Mouse (Mus musculus): ENCODE measurements around the gene Hoxa10. TPM values are rescaled to one million over a fixed set of nuclear protein-coding genes. Genes with fewer than 3 reads are reported as not detected.

Hoxa10 gene
- total RNA-seq, 2 experiments from 2014 or later: not detected

DNA sequence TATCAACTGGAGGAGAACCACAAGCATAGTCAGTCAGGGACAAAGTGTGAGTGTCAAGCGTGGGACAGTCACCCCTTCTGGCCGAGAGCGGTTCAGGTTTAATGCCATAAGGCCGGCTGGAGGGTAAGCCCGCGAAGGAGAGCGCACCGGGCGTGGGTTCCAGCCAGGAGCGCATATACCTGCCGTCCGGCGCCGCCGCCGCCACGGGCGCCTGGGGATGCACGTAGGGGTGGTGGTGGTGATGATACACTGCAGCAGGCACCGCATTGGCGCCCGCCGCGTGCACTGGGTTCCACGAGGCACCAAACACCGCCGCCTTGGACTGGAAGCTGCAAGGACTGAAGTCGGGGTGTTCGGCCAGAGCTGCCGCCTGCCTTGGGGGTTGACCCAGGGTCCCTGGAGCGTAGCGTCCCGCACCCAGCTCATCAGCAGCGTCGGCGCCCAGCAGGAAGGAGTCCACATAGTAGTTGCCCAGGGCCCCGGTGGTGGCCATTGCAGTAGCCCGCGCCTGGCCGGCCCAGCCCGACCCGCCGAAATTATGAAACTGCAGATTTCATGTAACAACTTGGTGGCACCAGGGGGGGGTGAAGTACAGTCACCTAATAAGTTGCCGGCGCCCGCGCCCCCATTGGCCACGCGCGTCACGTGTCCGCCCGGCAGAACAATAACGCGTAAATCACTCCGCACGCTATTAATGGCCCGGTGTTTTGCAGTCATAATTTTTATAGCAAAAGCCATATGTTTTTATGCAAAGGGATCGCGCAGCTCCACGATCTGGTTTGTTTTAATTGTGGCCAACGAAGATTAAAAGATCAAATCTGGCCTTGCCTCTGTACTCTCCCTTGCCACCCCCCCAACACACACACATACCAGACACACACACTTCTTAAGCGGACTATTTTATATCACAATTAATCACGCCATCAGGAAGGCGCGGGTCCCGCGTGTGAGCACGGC is 14.8 kb downstream of the Hoxa10 start:
- peak in 1 of 2 experiments; percentile 22 for DNase-seq (ENCODE audit: extremely low spot score in 1 of 2, low spot score in 2 of 2)
- intact Hi-C loops (cut with DNase I): loop anchor here (10.0 kb wide), 1 partner anchor 1411 kb away; no protein-coding TSS in a partner anchor

- DNase-seq (ENCODE audit: extremely low spot score in 1 of 2, low spot score in 2 of 2): peak in 1 of 2 experiments; percentile 7
- intact Hi-C loops (cut with DNase I): loop anchor here (5.0 to 10.0 kb wide), 2 partner anchors 353 to 1410 kb away; no protein-coding TSS in a partner anchor
Measured at GRCm38 (mm10) chr6:52224895-52225611, 15.6 kb downstream of the Hoxa10 start.

GRCm38 (mm10) chr6:52223939-52224760 is 16.5 kb downstream of the Hoxa10 start:
- DNase-seq (ENCODE audit: extremely low spot score in 1 of 2, low spot score in 2 of 2): no peak
- intact Hi-C loops (cut with DNase I): loop anchor here (5.0 to 10.0 kb wide), 2 partner anchors 352 to 1409 kb away; no protein-coding TSS in a partner anchor

DNA sequence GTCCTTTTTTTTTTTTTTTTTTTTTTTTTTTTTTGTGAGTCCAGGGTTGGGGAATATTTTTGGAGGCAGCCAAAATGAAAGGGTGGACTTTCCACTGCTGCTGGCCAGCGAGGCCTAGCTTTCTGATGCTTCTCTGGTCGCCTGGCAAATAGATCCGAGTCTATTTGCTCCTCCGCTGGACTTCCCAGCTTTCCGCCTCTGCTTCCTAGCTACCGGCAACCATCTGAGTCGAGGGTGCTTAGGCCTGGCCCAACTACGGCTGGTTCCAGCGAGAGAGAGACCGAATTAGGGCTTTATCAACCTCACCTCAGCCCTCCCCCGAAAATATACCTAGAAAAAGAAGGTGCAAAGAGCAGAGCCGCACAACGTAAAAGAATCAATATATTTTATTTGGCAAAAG is 17.9 kb downstream of the Hoxa10 start:
- intact Hi-C loops (cut with DNase I): loop anchor here (5.0 to 10.0 kb wide), 2 partner anchors 350 to 1408 kb away; no protein-coding TSS in a partner anchor
- no peak for DNase-seq (ENCODE audit: extremely low spot score in 1 of 2, low spot score in 2 of 2)

GRCm38 (mm10) chr6:52221993-52222685 is 18.5 kb downstream of the Hoxa10 start:
- intact Hi-C loops (cut with DNase I): loop anchor here (2.0 to 10.0 kb wide), 3 partner anchors 350 to 1407 kb away; no protein-coding TSS in a partner anchor
- no peak for DNase-seq (ENCODE audit: extremely low spot score in 1 of 2, low spot score in 2 of 2)

GRCm38 (mm10) chr6:52221337-52221992 is 19.2 kb downstream of the Hoxa10 start, which contains the start of gene Hoxa7:
TSS of gene Hoxa7 (minus strand) at chr6:52221854.
- intact Hi-C loops (cut with DNase I): loop anchor here (2.0 to 10.0 kb wide), 3 partner anchors 349 to 1407 kb away; no protein-coding TSS in a partner anchor
- DNase-seq (ENCODE audit: extremely low spot score in 1 of 2, low spot score in 2 of 2): peak; percentile 65 to 80

DNA sequence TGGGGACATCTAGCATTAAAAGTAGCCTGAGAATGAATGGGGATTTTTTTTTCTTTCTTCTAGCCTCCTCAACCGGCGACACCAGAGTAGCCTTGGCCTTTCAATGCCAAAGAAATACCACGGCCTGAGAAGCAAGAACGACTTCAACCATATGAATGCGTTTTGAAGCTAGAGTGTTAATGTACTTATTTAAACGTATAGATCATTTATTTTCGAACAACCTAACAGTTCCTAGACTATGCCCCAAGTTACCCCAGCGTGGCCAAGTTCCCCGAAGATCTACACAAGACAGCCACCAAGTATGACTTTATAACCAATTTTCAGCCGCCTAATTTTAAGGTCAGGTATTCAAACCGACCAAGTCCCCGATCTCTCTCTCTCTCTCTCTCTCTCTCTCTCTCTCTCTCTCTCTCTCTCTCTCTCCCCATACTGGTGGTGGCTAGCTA is 19.8 kb downstream of the Hoxa10 start:
- intact Hi-C loops (cut with DNase I): loop anchor here (2.0 to 10.0 kb wide), 3 partner anchors 349 to 1406 kb away; no protein-coding TSS in a partner anchor
- DNase-seq (ENCODE audit: extremely low spot score in 1 of 2, low spot score in 2 of 2): no peak

GRCm38 (mm10) chr6:52220003-52220864 is 20.4 kb downstream of the Hoxa10 start:
- no peak for DNase-seq (ENCODE audit: extremely low spot score in 1 of 2, low spot score in 2 of 2)
- intact Hi-C loops (cut with DNase I): loop anchor here (2.0 to 10.0 kb wide), 3 partner anchors 348 to 1405 kb away; no protein-coding TSS in a partner anchor

GRCm38 (mm10) chr6:52219234-52219942 is 21.3 kb downstream of the Hoxa10 start:
- intact Hi-C loops (cut with DNase I): loop anchor here (5.0 kb wide), 1 partner anchor 1037 kb away; no protein-coding TSS in a partner anchor
- no peak for DNase-seq (ENCODE audit: extremely low spot score in 1 of 2, low spot score in 2 of 2)

DNA sequence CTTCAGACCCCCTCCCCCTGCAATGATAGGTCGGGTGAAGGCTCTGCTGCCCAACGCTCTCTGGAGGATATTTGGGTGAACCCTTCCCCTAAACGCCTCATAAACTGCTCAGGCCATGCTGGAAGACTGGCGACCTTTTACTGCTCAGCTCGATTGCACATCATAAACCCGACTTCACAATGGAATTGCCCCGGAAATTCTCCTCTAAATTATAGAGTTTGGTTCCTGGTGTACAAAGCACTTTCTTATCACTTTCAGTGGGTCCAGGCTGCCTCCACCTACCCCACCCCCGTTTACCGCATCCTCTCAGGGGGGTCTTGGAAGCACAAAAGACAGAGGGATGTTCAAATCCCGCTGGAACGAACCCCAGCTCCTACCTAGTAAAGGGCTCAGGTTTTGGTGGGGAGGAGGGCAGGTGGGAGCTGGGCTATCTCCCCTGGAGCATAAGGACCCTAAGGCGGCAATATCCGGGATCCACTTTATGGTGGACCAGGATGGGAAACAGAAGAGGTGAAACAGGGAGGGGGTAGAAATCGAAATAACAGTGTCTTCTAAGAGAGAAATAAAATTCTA is 21.9 kb downstream of the Hoxa10 start:
- intact Hi-C loops (cut with DNase I): loop anchor here (5.0 kb wide), 1 partner anchor 1036 kb away; no protein-coding TSS in a partner anchor
- no peak for DNase-seq (ENCODE audit: extremely low spot score in 1 of 2, low spot score in 2 of 2)

DNA sequence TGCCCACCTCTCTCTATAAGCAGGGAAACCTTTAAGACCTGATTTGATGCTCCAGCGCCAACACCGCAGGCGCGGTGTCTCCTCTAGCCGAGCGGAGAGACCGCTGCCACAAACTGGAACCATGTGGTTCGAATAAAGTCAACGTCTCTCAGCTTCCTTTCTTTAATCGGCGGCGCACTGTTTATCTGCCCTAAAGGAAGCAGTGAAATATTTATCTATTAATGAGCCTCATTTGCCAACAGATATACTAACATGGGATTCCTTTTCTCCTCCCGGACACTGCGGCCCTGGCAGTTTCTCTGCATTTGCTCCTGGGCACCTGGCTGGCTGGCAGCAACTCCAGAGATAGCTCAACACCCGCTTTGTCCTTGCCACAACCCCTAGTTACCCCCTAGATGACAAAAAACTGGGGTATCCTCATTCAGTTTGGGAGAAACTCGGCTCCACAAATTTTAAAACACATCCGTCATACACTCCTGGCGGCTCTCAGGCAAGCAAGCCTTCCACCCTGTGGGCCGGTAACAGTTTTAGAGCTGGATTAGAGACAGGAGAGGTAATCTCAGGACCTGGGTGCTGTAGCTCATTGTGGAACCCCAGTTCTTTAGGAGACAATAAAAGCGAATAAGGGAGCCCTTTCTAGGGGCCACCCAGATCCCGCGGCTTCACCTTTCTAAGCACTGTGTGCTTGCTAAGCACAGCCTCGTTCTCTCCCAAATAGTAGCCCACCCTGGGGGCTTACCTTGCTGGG is 22.6 kb downstream of the Hoxa10 start:
- intact Hi-C loops (cut with DNase I): loop anchor here (5.0 kb wide), 1 partner anchor 1036 kb away; no protein-coding TSS in a partner anchor
- DNase-seq (ENCODE audit: extremely low spot score in 1 of 2, low spot score in 2 of 2): no peak

DNA sequence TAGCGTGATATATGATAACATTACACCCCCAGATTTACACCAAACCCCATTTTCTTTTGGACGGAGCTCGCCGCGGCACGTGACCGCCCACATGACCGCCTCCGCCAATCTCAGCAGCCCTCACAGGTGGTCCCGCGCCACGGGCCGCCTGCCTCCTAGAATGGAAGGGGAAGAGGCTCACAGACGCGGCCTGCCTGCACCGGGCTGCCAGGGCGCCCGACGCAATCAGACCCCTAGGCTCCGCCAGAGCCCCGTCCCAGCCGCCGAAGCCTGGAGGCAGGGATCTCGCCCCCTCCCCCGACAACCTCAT is 23.2 kb downstream of the Hoxa10 start:
- intact Hi-C loops (cut with DNase I): loop anchor here (5.0 kb wide), 1 partner anchor 1035 kb away; no protein-coding TSS in a partner anchor

DNA sequence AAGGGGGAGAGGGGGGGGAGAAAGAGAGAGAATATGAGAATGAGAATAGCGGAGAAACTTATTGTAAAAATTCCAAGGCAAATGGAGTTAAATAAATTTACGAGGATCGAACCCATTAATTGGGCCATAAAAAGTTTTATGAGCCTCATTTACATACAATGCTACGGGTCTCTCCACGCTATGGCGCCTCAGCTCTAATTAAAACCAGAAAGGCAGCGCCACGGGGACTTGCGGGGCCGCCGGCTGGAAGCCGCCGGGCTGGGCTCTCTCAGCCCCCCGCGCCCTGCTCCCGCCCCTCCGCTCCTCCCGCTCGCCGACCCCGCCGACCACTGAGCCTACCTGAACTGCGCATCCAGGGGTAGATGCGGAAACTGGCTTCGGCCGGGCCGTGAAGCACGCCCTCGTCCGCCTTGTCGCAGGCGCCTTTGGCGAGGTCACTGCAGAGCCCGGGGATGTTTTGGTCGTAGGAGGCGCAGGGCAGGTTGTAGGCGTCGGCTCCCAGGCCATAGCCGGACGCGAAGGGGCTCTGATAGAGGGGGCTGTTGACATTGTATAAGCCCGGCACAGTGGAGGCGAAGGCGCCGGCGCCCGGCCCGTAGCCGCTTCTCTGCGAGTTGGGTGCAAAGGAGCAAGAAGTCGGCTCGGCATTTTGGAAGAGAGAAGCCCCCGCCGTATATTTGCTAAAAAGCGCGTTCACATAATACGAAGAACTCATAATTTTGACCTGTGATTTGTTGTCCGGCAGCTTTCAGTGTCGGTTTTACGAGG is 23.8 kb downstream of the Hoxa10 start:
- DNase-seq (ENCODE audit: extremely low spot score in 1 of 2, low spot score in 2 of 2): no peak
- intact Hi-C loops (cut with DNase I): loop anchor here (5.0 kb wide), 1 partner anchor 1035 kb away; no protein-coding TSS in a partner anchor

More for the DNA sequence above, 23.2 kb downstream of the Hoxa10 start:
- no peak for DNase-seq (ENCODE audit: extremely low spot score in 1 of 2, low spot score in 2 of 2)
